Mouse (Mus musculus) E14TG2a.4 (cell line): Measurements from ENCODE around the gene Rapgef5.

Experiments
- CTCF ChIP-seq: conservative IDR thresholded peaks from 2 replicates; pipeline ENCODE4 v1.5.1; 2014; ENCODE audit warnings: low read length
- NANOG ChIP-seq: IDR thresholded peaks from 2 replicates; pipeline ENCODE4 v1.6.1; 2014; ENCODE audit warnings: borderline replicate concordance, low read length, mixed read lengths
- POU5F1 ChIP-seq: IDR thresholded peaks from 2 replicates; pipeline ENCODE4 v1.6.1; 2014; ENCODE audit warnings: low read length, borderline replicate concordance

GRCm38 (mm10) chr12:117760373-117760772 lies 244.1 kb downstream of the Rapgef5 start:
- TF ChIP-seq CTCF, result no peak
- no peak for TF ChIP-seq NANOG
- TF ChIP-seq POU5F1, result no peak
